Mouse (Mus musculus) kidney, embryonic 16.5 days (tissue): ENCODE data around the gene Wsb1. TPM values are rescaled to one million over a fixed set of nuclear protein-coding genes. Genes with fewer than 3 reads are reported as not detected.
"Not testable (repeated sequence)": the region's sequence is repeated elsewhere in the genome, so short reads cannot be mapped to it uniquely, and the experiment has no call there.

ENCODE experiments used
- ATAC-seq: fragments of 200-750 bp; cut with Nextera tagmentation; 2 replicates; pipeline ENCODE4 v1.8.0; 2017; ENCODE audit warnings: moderate TSS enrichment; ENCODE audit not compliant: low FRiP score, low TSS enrichment
- H3K27ac ChIP-seq: fragments of 300-500 bp; sonication (generic); 2 replicates; pipeline ENCODE4 v1.5.1; 2014; ENCODE audit warnings: low read length
- H3K27me3 ChIP-seq: fragments of 300-500 bp; sonication (generic); 2 replicates; pipeline ENCODE4 v1.6.1; 2014; ENCODE audit warnings: low read length, control low read depth, mixed read lengths; ENCODE audit not compliant: insufficient read depth
- H3K36me3 ChIP-seq: fragments of 300-500 bp; sonication (generic); 2 replicates; pipeline ENCODE4 v1.6.1; 2014; ENCODE audit warnings: low read length, control low read depth, mixed read lengths; ENCODE audit not compliant: insufficient read depth
- H3K4me1 ChIP-seq: fragments of 300-500 bp; sonication (generic); 2 replicates; pipeline ENCODE4 v1.6.1; 2014; ENCODE audit warnings: low read length, control low read depth, mixed read lengths; ENCODE audit not compliant: insufficient read depth
- H3K4me2 ChIP-seq: fragments of 300-500 bp; sonication (generic); replicated peaks from 2 replicates; pipeline ENCODE4 v1.6.1; 2014; ENCODE audit warnings: low read depth, low read length
- H3K4me3 ChIP-seq: fragments of 300-500 bp; sonication (generic); 2 replicates; pipeline ENCODE4 v1.5.1; 2014; ENCODE audit warnings: mild to moderate bottlenecking, low read length
- H3K9ac ChIP-seq: fragments of 300-500 bp; sonication (generic); replicated peaks from 2 replicates; pipeline ENCODE4 v1.6.1; 2014; ENCODE audit warnings: low read length
- H3K9me3 ChIP-seq: fragments of 300-500 bp; sonication (generic); 2 replicates; pipeline ENCODE4 v1.6.1; 2016; ENCODE audit warnings: low read length, control low read depth
- WGBS: fragments of 180-500 bp; shearing (Covaris S2); extraction: QIAGEN DNeasy Blood & Tissue Kit; methylation state at CpG from one replicate; pipeline ENCODE4 v1.1.7; 2014; 5-methylcytosine and 5-hydroxymethylcytosine counted together
- polyA plus RNA-seq: library from polyadenylated mRNA; unstranded; fragments of >200 nt; fragmentation: Nextera tagmentation; extraction: Ambion mirVana; gene quantifications from 2 replicates; pipeline ENCODE4 v1.2.1, GENCODE M21; 2015

Wsb1 gene
- polyA plus RNA-seq, 1 experiment from 2014 or later, result 366 TPM

DNA sequence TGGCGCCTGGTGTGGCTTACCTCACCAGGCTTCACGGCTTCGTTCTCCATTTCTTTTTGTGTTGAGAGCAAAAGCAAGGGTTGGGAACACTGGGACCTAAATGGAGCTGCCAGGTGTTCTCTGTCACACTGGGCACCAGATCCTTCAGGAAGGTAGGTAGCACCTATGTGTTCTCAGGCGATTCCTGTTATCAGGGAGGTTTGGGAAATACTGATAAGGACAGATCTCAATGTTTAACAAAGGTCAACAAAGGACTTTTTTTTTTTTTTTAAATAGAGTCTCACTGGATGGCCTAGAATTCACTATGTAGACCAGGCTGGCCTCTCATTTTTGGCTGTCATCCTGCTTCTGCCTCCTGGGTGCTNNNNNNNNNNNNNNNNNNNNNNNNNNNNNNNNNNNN, 19.3 kb upstream of the Wsb1 start:
- H3K4me2 ChIP-seq, result no peak overlapping the region
- no peaks in the 10 kb centered on the region for H3K9me3 ChIP-seq
- H3K27ac ChIP-seq, result no peak overlapping the region
- no peaks in the 10 kb centered on the region for H3K4me1 ChIP-seq
- 0 out of 2 replicates have a peak, but pooled peaks cover 2% of the 10 kb centered on the region for H3K27me3 ChIP-seq
- no peak overlapping the region for H3K9ac ChIP-seq
- H3K4me3 ChIP-seq, result no peak overlapping the region
- no peak for ATAC-seq
- WGBS, result 75% methylated on average over 4 of the region's 4 CpGs
- no peaks in the 10 kb centered on the region for H3K36me3 ChIP-seq

DNA sequence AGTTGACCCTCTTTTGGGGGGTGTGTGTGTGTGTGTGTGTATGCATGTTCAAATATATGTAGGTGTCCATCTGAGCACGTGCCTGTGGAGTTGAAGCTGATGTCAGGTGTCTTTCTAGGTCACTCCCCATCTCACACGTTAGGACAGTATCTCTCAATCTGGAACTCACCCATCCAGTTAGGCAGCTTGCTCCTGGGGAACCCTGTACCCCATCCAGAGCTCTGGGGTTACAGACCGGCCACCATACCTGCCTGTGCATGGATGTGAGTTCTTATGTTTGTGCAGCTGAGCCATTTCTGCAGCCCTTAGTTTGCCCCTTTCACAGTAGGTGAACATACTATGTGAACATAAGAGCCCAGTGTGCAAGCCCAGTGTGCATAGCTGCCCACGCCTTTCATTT, 18.6 kb upstream of the Wsb1 start:
- H3K4me2 ChIP-seq, result no peak overlapping the region
- 75% methylated on average over 4 of the region's 4 CpGs for WGBS
- no peaks in the 10 kb centered on the region for H3K36me3 ChIP-seq
- H3K27ac ChIP-seq, result no peak overlapping the region
- no peaks in the 10 kb centered on the region for H3K27me3 ChIP-seq
- no peak overlapping the region for H3K9ac ChIP-seq
- ATAC-seq, result no peak
- H3K4me3 ChIP-seq, result no peak overlapping the region
- H3K4me1 ChIP-seq, result no peaks in the 10 kb centered on the region
- no peaks in the 10 kb centered on the region for H3K9me3 ChIP-seq

DNA sequence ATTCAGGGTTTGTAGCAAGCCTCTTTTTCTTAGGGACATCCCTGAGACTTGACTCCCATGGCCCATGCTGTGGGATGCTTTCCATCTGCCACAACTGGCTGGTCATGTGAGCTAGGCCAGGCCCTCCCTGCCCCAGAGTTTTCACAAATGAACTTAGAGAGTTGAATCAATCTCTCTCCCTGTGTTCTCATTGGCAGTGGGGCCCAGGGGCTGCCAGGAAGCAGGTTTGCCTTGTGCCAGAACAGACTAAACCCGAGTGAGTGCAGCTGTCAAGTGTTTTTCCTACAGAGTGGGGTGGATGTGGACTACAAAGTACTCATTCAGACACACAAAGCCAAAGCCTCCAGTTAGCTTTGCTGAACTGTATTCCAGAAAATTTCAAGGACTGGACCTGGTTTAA, 12.7 kb upstream of the Wsb1 start:
- Histone ChIP-seq H3K4me1 (peaks cover 8% of the 10 kb centered on the region), H3K4me2 (no peak overlapping the region), H3K27me3 (no peaks in the 10 kb centered on the region), H3K9ac (no peak overlapping the region; the same call in 1 of the 2 replicates), H3K4me3 (no peak overlapping the region), H3K36me3 (no peaks in the 10 kb centered on the region), H3K9me3 (0 out of 2 replicates have a peak, but pooled peaks cover under 1% of the 10 kb centered on the region), H3K27ac (peak overlapping the region; percentile 56; the same call in 1 of the 2 replicates)
- 6% methylated on average over 1 of the region's 1 CpGs for WGBS
- ATAC-seq, result no peak

DNA sequence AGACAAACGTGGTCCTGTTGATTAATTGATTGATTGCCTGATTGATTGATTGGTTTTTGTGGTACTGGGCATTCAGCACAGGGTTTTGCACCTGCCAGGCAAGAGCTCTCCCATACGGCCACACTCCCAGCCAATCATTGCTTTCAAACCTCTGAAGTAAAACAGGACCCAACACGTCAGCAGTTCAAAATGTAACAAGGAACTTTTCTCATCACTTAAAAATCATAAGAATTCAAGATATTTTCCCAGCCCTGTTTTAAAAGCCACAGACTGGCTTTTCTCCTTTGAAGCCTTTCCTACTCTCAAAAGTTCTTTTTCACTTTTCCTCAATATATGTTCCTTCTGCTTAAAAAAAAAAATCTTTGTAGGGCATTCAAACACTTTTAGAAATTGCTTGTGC, 9.9 kb upstream of the Wsb1 start:
- H3K36me3 ChIP-seq, result no peaks in the 10 kb centered on the region
- no peak overlapping the region for H3K27ac ChIP-seq
- H3K4me3 ChIP-seq, result no peak overlapping the region
- H3K4me1 ChIP-seq, result peaks cover 8% of the 10 kb centered on the region
- no peak for ATAC-seq
- H3K27me3 ChIP-seq, result no peaks in the 10 kb centered on the region
- no peak overlapping the region for H3K9ac ChIP-seq
- WGBS, result 49% methylated on average over 3 of the region's 3 CpGs
- peaks cover 3% of the 10 kb centered on the region; the same call in 1 of the 2 replicates for H3K9me3 ChIP-seq
- no peak overlapping the region for H3K4me2 ChIP-seq

- not testable (repeated sequence) for ATAC-seq, H3K4me2 ChIP-seq, H3K4me3 ChIP-seq, H3K4me1 ChIP-seq, H3K9me3 ChIP-seq, H3K9ac ChIP-seq, H3K27me3 ChIP-seq, H3K27ac ChIP-seq, H3K36me3 ChIP-seq
- WGBS, result 90% methylated on average over 4 of the region's 4 CpGs
Observed at GRCm38 (mm10) chr11:79260126-79260525, 5.7 kb upstream of the Wsb1 start.

DNA sequence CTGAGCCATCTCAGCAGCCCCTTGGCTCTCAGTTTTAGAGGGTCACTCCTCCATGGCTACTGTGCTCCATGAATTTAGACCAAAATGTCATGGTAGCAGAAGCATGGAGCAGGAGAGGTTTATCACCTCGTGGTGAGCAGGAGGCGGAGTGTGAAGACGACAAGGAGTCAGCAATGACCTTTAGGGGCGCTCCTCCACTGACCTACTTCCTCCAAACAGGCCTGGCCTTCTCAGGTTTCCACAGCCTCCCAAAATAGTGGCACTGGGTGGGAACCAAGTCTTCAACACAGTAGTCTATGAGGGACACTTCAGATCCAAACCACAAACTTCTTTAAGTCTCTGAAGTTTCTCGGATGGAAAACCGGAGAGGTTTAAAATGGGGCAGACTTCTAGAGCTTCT, 4.3 kb upstream of the Wsb1 start:
- no peaks in the 10 kb centered on the region for H3K27me3 ChIP-seq
- 0 out of 2 replicates have a peak, but pooled peaks cover 3% of the 10 kb centered on the region for H3K4me1 ChIP-seq
- no peak for ATAC-seq
- H3K9me3 ChIP-seq, result peaks cover 3% of the 10 kb centered on the region; the same call in 1 of the 2 replicates
- H3K36me3 ChIP-seq, result no peaks in the 10 kb centered on the region
- WGBS, result 39% methylated on average over 6 of the region's 6 CpGs
- H3K4me2 ChIP-seq, result no peak overlapping the region
- no peak overlapping the region for H3K4me3 ChIP-seq
- no peak overlapping the region for H3K9ac ChIP-seq
- no peak overlapping the region for H3K27ac ChIP-seq

- Histone ChIP-seq H3K9ac (peak overlapping the region; percentile 94), H3K36me3 (peaks cover 24% of the 10 kb centered on the region), H3K4me1 (peaks cover 18% of the 10 kb centered on the region), H3K27ac (peak overlapping the region; percentile 98), H3K4me2 (peak overlapping the region; percentile 87), H3K4me3 (peak overlapping the region; percentile 93), H3K27me3 (no peaks in the 10 kb centered on the region), H3K9me3 (no peaks in the 10 kb centered on the region)
- under 1% methylated on average over 49 of the region's 49 CpGs for WGBS
- ATAC-seq, result peak; percentile 49
Observed at GRCm38 (mm10) chr11:79253542-79254390, 705 bp downstream of the Wsb1 start.

GRCm38 (mm10) chr11:79252881-79253541, 1.5 kb downstream of the Wsb1 start:
- no peak; the same call in 1 of the 2 replicates for ATAC-seq
- Histone ChIP-seq H3K27ac (peak overlapping the region; percentile 98), H3K4me3 (peak overlapping the region; percentile 93), H3K27me3 (no peaks in the 10 kb centered on the region), H3K9me3 (no peaks in the 10 kb centered on the region), H3K4me1 (peaks cover 15% of the 10 kb centered on the region), H3K36me3 (peaks cover 29% of the 10 kb centered on the region), H3K9ac (peak overlapping the region; percentile 94), H3K4me2 (peak overlapping the region; percentile 87)
- WGBS, result 5% methylated on average over 6 of the region's 6 CpGs

DNA sequence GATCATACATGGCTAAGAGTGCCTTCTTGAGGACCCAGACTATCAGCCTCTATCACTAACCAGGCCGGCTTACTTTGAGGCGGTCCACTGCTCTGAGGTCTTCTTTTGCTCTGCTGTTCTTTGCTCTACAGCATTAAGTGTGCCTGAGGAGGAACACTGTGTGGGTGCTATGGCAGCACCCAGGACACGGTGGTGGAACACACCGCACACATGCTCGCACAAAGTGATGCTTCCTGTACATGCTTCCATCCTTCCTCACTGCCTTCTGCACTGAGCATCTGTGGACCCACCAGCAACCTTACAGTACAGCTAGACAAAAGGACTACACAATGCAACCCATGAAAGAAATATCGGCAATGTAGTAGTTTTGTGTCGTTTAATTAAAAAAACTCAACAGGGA, 15.4 kb downstream of the Wsb1 start:
- Histone ChIP-seq H3K36me3 (peaks cover 51% of the 10 kb centered on the region), H3K9me3 (peaks cover 12% of the 10 kb centered on the region), H3K4me3 (no peak overlapping the region), H3K4me1 (peaks cover 14% of the 10 kb centered on the region), H3K27me3 (no peaks in the 10 kb centered on the region), H3K4me2 (no peak overlapping the region), H3K9ac (no peak overlapping the region), H3K27ac (peak overlapping the region; percentile 59)
- ATAC-seq, result no peak
- WGBS, result 90% methylated on average over 7 of the region's 7 CpGs

GRCm38 (mm10) chr11:79238398-79238752, 16.1 kb downstream of the Wsb1 start:
- Histone ChIP-seq H3K9me3 (peaks cover 12% of the 10 kb centered on the region), H3K4me1 (peaks cover 14% of the 10 kb centered on the region), H3K9ac (no peak overlapping the region), H3K4me2 (no peak overlapping the region; the same call in 1 of the 2 replicates), H3K36me3 (peaks cover 48% of the 10 kb centered on the region), H3K27me3 (no peaks in the 10 kb centered on the region), H3K4me3 (no peak overlapping the region), H3K27ac (peak overlapping the region; percentile 93)
- ATAC-seq, result peak; percentile 78
- 5% methylated on average over 1 of the region's 1 CpGs for WGBS
